ENCODE assay signal across 8 mouse cellular contexts in the genomic region with DNA sequence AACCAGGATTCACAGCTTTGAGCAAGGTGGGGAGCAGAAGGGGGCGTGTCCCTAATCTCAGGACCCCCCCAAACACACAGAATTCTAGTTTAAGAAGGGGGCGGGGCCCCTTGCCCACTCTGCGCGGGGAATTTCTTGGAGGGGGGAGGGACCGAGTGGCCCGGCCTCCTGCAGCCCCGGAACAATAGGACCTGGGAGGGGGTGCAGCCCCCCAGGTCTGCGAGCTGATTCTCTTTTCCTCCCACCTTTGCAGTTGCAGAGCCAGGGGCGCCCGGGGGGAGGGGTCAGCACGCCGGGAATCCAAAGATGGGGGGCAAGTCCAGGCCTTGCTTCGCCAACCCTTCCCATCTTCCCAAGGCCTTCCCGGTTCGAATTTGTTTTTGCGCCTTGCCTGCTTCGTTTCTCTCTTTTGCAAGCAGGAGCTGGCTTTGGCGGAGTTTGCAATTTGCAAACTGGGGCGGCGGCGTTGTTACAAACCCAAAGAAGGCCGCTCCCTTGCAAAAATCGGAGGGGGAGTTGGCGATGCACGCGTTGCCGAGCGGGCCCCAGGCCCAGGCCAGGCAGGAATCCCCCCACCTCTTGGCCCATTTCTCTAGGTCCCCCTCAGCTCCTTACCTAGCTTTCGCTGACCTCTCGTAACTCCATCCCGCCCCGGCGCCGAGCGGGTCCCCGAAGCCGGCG. TPM values are rescaled to one million over a fixed set of nuclear protein-coding genes. Genes with fewer than 3 reads are reported as not detected.
DNase-seq lines count a peak whose midpoint lies in the region; ATAC-seq and TF ChIP-seq lines count a peak whose summit lies in the region.

No protein-coding gene starts in this region.

- intact Hi-C loops in gastrocnemius, postnatal 36 days (cut with DNase I), result loop anchor here (2.0 kb wide), 1 partner anchor 34 kb away; no protein-coding TSS in a partner anchor

- no peak for TF ChIP-seq EP300 in stomach, postnatal 0 days (optimal IDR thresholded peaks at IDR 0.05)

- H3K4me3 ChIP-seq in bone marrow, adult 2 months (replicated peaks; ENCODE audit: control insufficient read depth, low read depth, low read length), result peak overlapping the region; percentile 69
- H3K4me3 ChIP-seq in forebrain, embryonic 12.5 days (replicated peaks), result peak overlapping the region; percentile 90
- H3K4me3 ChIP-seq in limb, embryonic 11.5 days (ENCODE audit: low read depth, low read length), result peak overlapping the region; percentile 96
- H3K4me3 ChIP-seq in midbrain, embryonic 13.5 days (replicated peaks), result peak overlapping the region; percentile 99
- peak overlapping the region; percentile 83 for H3K4me3 ChIP-seq in stomach, postnatal 0 days (ENCODE audit: low read depth, low read length)

- H3K27ac ChIP-seq in bone marrow, adult 2 months (ENCODE audit: control insufficient read depth, insufficient read depth, low read depth, low read length, poor library complexity), result peak overlapping the region; percentile 79
- peak overlapping the region; percentile 100 for H3K27ac ChIP-seq in forebrain, embryonic 12.5 days
- H3K27ac ChIP-seq in limb, embryonic 11.5 days (replicated peaks; ENCODE audit: low read depth, low read length), result peak overlapping the region; percentile 99
- H3K27ac ChIP-seq in midbrain, embryonic 13.5 days, result peak overlapping the region; percentile 100
- peak overlapping the region; percentile 97 for H3K27ac ChIP-seq in stomach, postnatal 0 days (replicated peaks)

- H3K36me3 ChIP-seq in forebrain, embryonic 12.5 days (replicated peaks), result peaks cover 33% of the 10 kb centered on the region
- H3K36me3 ChIP-seq in limb, embryonic 11.5 days (ENCODE audit: control insufficient read depth, insufficient read depth, low read length), result peaks cover 29% of the 10 kb centered on the region
- H3K36me3 ChIP-seq in midbrain, embryonic 13.5 days, result peaks cover 33% of the 10 kb centered on the region
- H3K36me3 ChIP-seq in stomach, postnatal 0 days (ENCODE audit: control insufficient read depth, insufficient read depth, low read length), result peaks cover 13% of the 10 kb centered on the region

- under 1% methylated on average over 38 of the region's 38 CpGs for WGBS in bone marrow, adult 2 months
- under 1% methylated on average over 38 of the region's 38 CpGs for WGBS in forebrain, embryonic 12.5 days
- 0% methylated on average over 38 of the region's 38 CpGs for WGBS in limb, embryonic 11.5 days
- under 1% methylated on average over 38 of the region's 38 CpGs for WGBS in midbrain, embryonic 13.5 days
- under 1% methylated on average over 38 of the region's 38 CpGs for WGBS in stomach, postnatal 0 days

- ATAC-seq in forebrain, embryonic 12.5 days (ENCODE audit: low FRiP score), result no peak
- no peak for ATAC-seq in limb, embryonic 11.5 days (ENCODE audit: insufficient number of reproducible peaks, low FRiP score, low TSS enrichment, low read depth)
- no peak for ATAC-seq in midbrain, embryonic 13.5 days
- no peak for ATAC-seq in stomach, postnatal 0 days (ENCODE audit: low FRiP score, low TSS enrichment)

- TF ChIP-seq CTCF in bone marrow, adult 2 months (IDR thresholded peaks at IDR 0.05; ENCODE audit: control insufficient read depth, insufficient read depth, low read length), result no peak
- TF ChIP-seq CTCF in stomach, postnatal 0 days (IDR thresholded peaks at IDR 0.05; ENCODE audit: low read depth), result peak; percentile 3; the same call in 1 of the 2 replicates

- TF ChIP-seq POLR2A in bone marrow, adult 2 months (IDR thresholded peaks at IDR 0.05; ENCODE audit: borderline replicate concordance, control insufficient read depth, low read depth, low read length), result no peak

- H3K27me3 ChIP-seq in forebrain, embryonic 12.5 days, result no peaks in the 10 kb centered on the region
- no peaks in the 10 kb centered on the region for H3K27me3 ChIP-seq in limb, embryonic 11.5 days (ENCODE audit: control insufficient read depth, insufficient read depth, low read length)
- H3K27me3 ChIP-seq in midbrain, embryonic 13.5 days, result no peaks in the 10 kb centered on the region
- no peaks in the 10 kb centered on the region for H3K27me3 ChIP-seq in stomach, postnatal 0 days (ENCODE audit: control insufficient read depth, insufficient read depth, low read length)

- peak overlapping the region; percentile 94 for H3K9ac ChIP-seq in forebrain, embryonic 12.5 days
- H3K9ac ChIP-seq in limb, embryonic 11.5 days (ENCODE audit: low read length), result peak overlapping the region; percentile 95
- H3K9ac ChIP-seq in midbrain, embryonic 13.5 days (replicated peaks), result peak overlapping the region; percentile 97
- peak overlapping the region; percentile 87 for H3K9ac ChIP-seq in stomach, postnatal 0 days (ENCODE audit: low read length)

- H3K9me3 ChIP-seq in forebrain, embryonic 12.5 days, result no peaks in the 10 kb centered on the region
- no peaks in the 10 kb centered on the region for H3K9me3 ChIP-seq in limb, embryonic 11.5 days (ENCODE audit: control insufficient read depth, low read length)
- no peaks in the 10 kb centered on the region for H3K9me3 ChIP-seq in midbrain, embryonic 13.5 days
- no peaks in the 10 kb centered on the region for H3K9me3 ChIP-seq in stomach, postnatal 0 days (ENCODE audit: control insufficient read depth, low read length)

- peaks cover 5% of the 10 kb centered on the region for H3K4me1 ChIP-seq in bone marrow, adult 2 months (ENCODE audit: control insufficient read depth, insufficient read depth, low read length)
- H3K4me1 ChIP-seq in forebrain, embryonic 12.5 days, result peaks cover 30% of the 10 kb centered on the region
- peaks cover 10% of the 10 kb centered on the region for H3K4me1 ChIP-seq in limb, embryonic 11.5 days (ENCODE audit: control insufficient read depth, insufficient read depth, low read length)
- peaks cover 35% of the 10 kb centered on the region for H3K4me1 ChIP-seq in midbrain, embryonic 13.5 days (replicated peaks)
- 0 out of 2 replicates have a peak, but pooled peaks cover 4% of the 10 kb centered on the region for H3K4me1 ChIP-seq in stomach, postnatal 0 days (replicated peaks; ENCODE audit: control insufficient read depth, insufficient read depth)

- peak overlapping the region; percentile 85 for H3K4me2 ChIP-seq in forebrain, embryonic 12.5 days
- peak overlapping the region; percentile 95 for H3K4me2 ChIP-seq in limb, embryonic 11.5 days (ENCODE audit: low read depth, severe bottlenecking)
- H3K4me2 ChIP-seq in midbrain, embryonic 13.5 days (replicated peaks), result peak overlapping the region; percentile 91
- peak overlapping the region; percentile 99 for H3K4me2 ChIP-seq in stomach, postnatal 0 days (replicated peaks; ENCODE audit: low read depth)

- DNase-seq in gastrocnemius, adult 18-20 months (ENCODE audit: low spot score), result peak; percentile 37
- no peak for DNase-seq in gastrocnemius, postnatal 36 days
- peak; percentile 50 for DNase-seq in induced T-regulatory cell, adult 2 months (ENCODE audit: low read depth)
- no peak for DNase-seq in limb, embryonic 11.5 days (ENCODE audit: low spot score)
- peak; percentile 54 for DNase-seq in stomach, postnatal 0 days (ENCODE audit: low spot score)

RNA-seq across cellular contexts. Expression of a gene that starts 0.4 kb away (rescaled TPM):
- total RNA-seq in gastrocnemius, adult 18-20 months (2021), result 10 to 100 TPM; 13.1 to 16.0 TPM
- 10 to 100 TPM; 11.3 to 14.1 TPM for total RNA-seq in gastrocnemius, postnatal 36 days (2021)
- polyA plus RNA-seq in bone marrow, adult 2 months (2011; ENCODE audit: insufficient read depth, insufficient read length, low replicate concordance, missing spikeins), result 8.6 and 14.3 TPM in 2 replicates
- 13.1 and 13.6 TPM in 2 replicates for polyA plus RNA-seq in forebrain, embryonic 12.5 days (2016; fragmentation: Nextera tagmentation; extraction: Ambion mirVana)
- polyA plus RNA-seq in limb, embryonic 11.5 days (2014; fragmentation: Nextera tagmentation; extraction: Ambion mirVana), result 18.5 and 20.0 TPM in 2 replicates
- 14.0 and 17.0 TPM in 2 replicates for polyA plus RNA-seq in midbrain, embryonic 13.5 days (2015; fragmentation: Nextera tagmentation; extraction: Ambion mirVana)
- polyA plus RNA-seq in stomach, postnatal 0 days (2015; fragmentation: Nextera tagmentation; extraction: Ambion mirVana), result 3.4 and 3.8 TPM in 2 replicates

RNA-seq across cellular contexts. Expression of a gene that starts 9.9 kb away (rescaled TPM):
- 10 to 100 TPM; 27.9 to 28.3 TPM for total RNA-seq in gastrocnemius, adult 18-20 months (2021)
- 10 to 100 TPM; 29.0 to 30.8 TPM for total RNA-seq in gastrocnemius, postnatal 36 days (2021)
- 31.8 and 44.8 TPM in 2 replicates for polyA plus RNA-seq in bone marrow, adult 2 months (2011; ENCODE audit: insufficient read depth, insufficient read length, low replicate concordance, missing spikeins)
- polyA plus RNA-seq in forebrain, embryonic 12.5 days (2016; fragmentation: Nextera tagmentation; extraction: Ambion mirVana), result 53.7 and 54.4 TPM in 2 replicates
- polyA plus RNA-seq in limb, embryonic 11.5 days (2014; fragmentation: Nextera tagmentation; extraction: Ambion mirVana), result 70.2 and 73.9 TPM in 2 replicates
- polyA plus RNA-seq in midbrain, embryonic 13.5 days (2015; fragmentation: Nextera tagmentation; extraction: Ambion mirVana), result 56.5 and 61.8 TPM in 2 replicates
- 43.0 and 44.1 TPM in 2 replicates for polyA plus RNA-seq in stomach, postnatal 0 days (2015; fragmentation: Nextera tagmentation; extraction: Ambion mirVana)

RNA-seq across cellular contexts. Expression of a gene that starts 10.2 kb away (rescaled TPM):
- 10 to 100 TPM; 10.2 to 10.4 TPM for total RNA-seq in gastrocnemius, adult 18-20 months (2021)
- total RNA-seq in gastrocnemius, postnatal 36 days (2021), result 1 to 10 TPM; 8.0 to 8.8 TPM
- polyA plus RNA-seq in bone marrow, adult 2 months (2011; ENCODE audit: insufficient read depth, insufficient read length, low replicate concordance, missing spikeins), result 13.8 and 18.2 TPM in 2 replicates
- 17.1 and 18.2 TPM in 2 replicates for polyA plus RNA-seq in forebrain, embryonic 12.5 days (2016; fragmentation: Nextera tagmentation; extraction: Ambion mirVana)
- polyA plus RNA-seq in limb, embryonic 11.5 days (2014; fragmentation: Nextera tagmentation; extraction: Ambion mirVana), result 22.1 and 24.6 TPM in 2 replicates
- 13.2 and 14.5 TPM in 2 replicates for polyA plus RNA-seq in midbrain, embryonic 13.5 days (2015; fragmentation: Nextera tagmentation; extraction: Ambion mirVana)
- 33.6 and 37.4 TPM in 2 replicates for polyA plus RNA-seq in stomach, postnatal 0 days (2015; fragmentation: Nextera tagmentation; extraction: Ambion mirVana)

RNA-seq across cellular contexts. Expression of a gene that starts 34.6 kb away (rescaled TPM):
- total RNA-seq in gastrocnemius, adult 18-20 months (2021), result 10 to 100 TPM; 20.8 to 26.8 TPM
- total RNA-seq in gastrocnemius, postnatal 36 days (2021), result 10 to 100 TPM; 20.6 to 21.8 TPM
- 11.0 and 14.9 TPM in 2 replicates for polyA plus RNA-seq in bone marrow, adult 2 months (2011; ENCODE audit: insufficient read depth, insufficient read length, low replicate concordance, missing spikeins)
- 11.4 and 13.8 TPM in 2 replicates for polyA plus RNA-seq in forebrain, embryonic 12.5 days (2016; fragmentation: Nextera tagmentation; extraction: Ambion mirVana)
- 20.8 and 21.0 TPM in 2 replicates for polyA plus RNA-seq in limb, embryonic 11.5 days (2014; fragmentation: Nextera tagmentation; extraction: Ambion mirVana)
- 8.4 and 9.6 TPM in 2 replicates for polyA plus RNA-seq in midbrain, embryonic 13.5 days (2015; fragmentation: Nextera tagmentation; extraction: Ambion mirVana)
- 81.5 and 87.2 TPM in 2 replicates for polyA plus RNA-seq in stomach, postnatal 0 days (2015; fragmentation: Nextera tagmentation; extraction: Ambion mirVana)

RNA-seq across cellular contexts. Expression of a gene that starts 36.2 kb away (rescaled TPM):
- 10 to 100 TPM; 41.3 to 46.2 TPM for total RNA-seq in gastrocnemius, adult 18-20 months (2021)
- 10 to 100 TPM; 36.9 to 40.2 TPM for total RNA-seq in gastrocnemius, postnatal 36 days (2021)
- polyA plus RNA-seq in bone marrow, adult 2 months (2011; ENCODE audit: insufficient read depth, insufficient read length, low replicate concordance, missing spikeins), result 45.6 and 72.1 TPM in 2 replicates
- 47.4 and 52.0 TPM in 2 replicates for polyA plus RNA-seq in forebrain, embryonic 12.5 days (2016; fragmentation: Nextera tagmentation; extraction: Ambion mirVana)
- polyA plus RNA-seq in limb, embryonic 11.5 days (2014; fragmentation: Nextera tagmentation; extraction: Ambion mirVana), result 52.0 and 60.3 TPM in 2 replicates
- polyA plus RNA-seq in midbrain, embryonic 13.5 days (2015; fragmentation: Nextera tagmentation; extraction: Ambion mirVana), result 38.1 and 47.7 TPM in 2 replicates
- polyA plus RNA-seq in stomach, postnatal 0 days (2015; fragmentation: Nextera tagmentation; extraction: Ambion mirVana), result 14.9 and 18.6 TPM in 2 replicates

Comparison
In these comparisons a context has a peak if more than half of its experiments do, and no peak if none do; other contexts are left out.
1. DNase-seq: peak in gastrocnemius, adult 18-20 months (single experiment), induced T-regulatory cell, adult 2 months (single experiment) and stomach, postnatal 0 days (single experiment); none in gastrocnemius, postnatal 36 days (0 of 2) and limb, embryonic 11.5 days (single experiment).
2. Peak in every context shown above with its lines, with median percentiles within 50 percentile points of each other: H3K27ac ChIP-seq, H3K4me3 ChIP-seq, H3K4me2 ChIP-seq and H3K9ac ChIP-seq.